Mouse (Mus musculus): ENCODE measurements around the gene H2afb2. TPM values are rescaled to one million over a fixed set of nuclear protein-coding genes. Genes with fewer than 3 reads are reported as not detected.

H2afb2 gene
- total RNA-seq (2023): not detected

GRCm38 (mm10) chrX:116680878-116681277, at the start of gene H2afb2:
Gene H2afb2 (plus strand): TSS chrX:116681178.

Other genes starting within 250 kb of the H2afb2 start
- gene Cpxcr1, start 232.2 kb upstream of the H2afb2 start, total RNA-seq (2023): not detected